Mouse (Mus musculus) mature B cell (primary cell): ENCODE measurements around the gene Ifnar2.
"Not testable (repeated sequence)": the region's sequence is repeated elsewhere in the genome, so short reads cannot be mapped to it uniquely, and the experiment has no call there.

Source experiments
- in situ Hi-C: fragments of 300-500 bp; cut with MboI; formaldehyde crosslinking; loops from 2 replicates; pipeline ENCODE4 v1.14.3; 2019

Ifnar2 gene

DNA sequence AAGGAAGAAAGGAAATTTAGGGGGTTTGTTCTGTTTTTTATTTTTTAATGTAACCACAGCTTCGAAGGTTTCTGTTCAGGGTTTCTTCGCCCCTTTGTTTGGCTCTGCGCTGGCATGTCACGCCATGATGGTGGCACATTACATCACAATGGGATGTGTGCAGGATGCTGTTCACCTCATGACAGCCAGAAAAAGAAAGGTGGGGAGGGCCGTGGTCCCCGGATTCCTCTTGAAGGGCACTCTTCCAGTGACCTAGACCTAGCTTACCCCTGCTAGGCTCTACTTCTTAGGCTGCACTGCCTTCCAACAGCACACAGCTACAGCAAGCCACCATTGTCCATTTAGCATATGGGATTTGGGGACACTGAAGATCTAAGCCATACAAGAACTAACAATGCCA, 53.2 kb downstream of the Ifnar2 start:
- in situ Hi-C loops: no loop called here

DNA sequence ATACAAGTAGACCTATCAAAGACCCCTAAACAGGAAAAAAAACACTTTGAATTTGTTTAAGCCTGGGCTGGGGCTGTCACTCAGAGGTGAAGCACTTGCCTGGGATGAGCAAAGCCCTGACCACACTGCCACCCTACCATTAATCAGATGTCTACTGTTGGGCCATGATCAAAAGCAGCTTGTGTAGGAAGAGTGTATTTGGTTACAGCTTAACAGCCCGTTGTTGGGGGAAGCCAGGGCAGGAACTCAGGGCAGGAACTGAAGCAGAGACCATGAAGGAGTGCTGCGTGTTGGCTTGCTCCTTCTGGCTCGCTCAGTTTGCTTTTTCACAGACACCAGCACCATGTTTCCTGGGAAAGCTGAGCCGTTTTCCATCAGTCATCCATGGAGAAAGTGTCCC, 54.0 kb downstream of the Ifnar2 start:
- in situ Hi-C loops: no loop called here

DNA sequence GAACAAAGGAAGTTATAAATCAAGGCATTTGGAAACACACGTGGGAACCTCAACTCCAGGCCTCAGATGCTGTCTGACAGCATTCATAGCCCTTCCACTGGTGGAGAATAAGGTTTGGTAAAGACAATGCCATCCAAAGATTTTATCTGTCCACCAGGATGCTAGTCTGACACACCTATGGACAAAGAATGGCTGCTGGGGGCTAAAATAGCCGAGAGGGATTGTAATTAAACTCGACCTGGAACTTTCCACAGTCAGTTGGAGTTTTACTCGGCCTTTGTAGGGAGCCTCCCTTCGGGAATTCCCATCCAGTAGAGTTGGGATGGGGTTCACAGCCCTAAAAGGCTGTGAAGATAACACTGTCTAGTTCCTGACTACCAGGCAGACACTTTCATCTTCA, 54.9 kb downstream of the Ifnar2 start:
- in situ Hi-C loops: no loop called here

DNA sequence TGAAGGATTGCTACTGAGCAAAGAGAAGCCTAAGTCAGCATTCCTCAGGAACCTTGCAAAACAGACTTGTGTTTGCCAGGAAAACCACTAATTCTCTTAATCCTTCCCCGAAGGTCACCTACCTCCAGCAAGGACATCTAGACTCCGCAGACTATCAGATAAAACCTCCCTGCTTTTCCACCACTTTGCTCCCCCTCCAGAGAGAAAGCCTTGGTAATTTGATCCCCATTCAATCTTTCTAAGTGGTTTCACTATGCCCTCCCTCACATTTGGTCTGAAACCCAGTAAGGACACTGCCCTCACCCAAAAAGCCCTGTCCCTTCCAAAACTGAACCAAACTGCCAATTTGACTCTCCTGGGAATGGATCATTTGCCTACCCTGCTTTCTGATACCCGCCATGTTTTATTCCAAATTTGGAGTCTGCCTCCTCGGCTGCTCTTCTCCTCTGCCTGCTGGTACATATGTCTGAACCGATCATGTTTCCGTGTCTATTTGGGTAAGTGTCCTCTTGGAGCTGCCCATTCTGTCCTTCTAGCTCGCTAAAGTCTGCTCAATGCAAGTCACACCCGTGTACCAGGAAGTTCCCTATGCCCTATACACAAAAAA, 55.8 kb downstream of the Ifnar2 start:
- in situ Hi-C loops: no loop called here

DNA sequence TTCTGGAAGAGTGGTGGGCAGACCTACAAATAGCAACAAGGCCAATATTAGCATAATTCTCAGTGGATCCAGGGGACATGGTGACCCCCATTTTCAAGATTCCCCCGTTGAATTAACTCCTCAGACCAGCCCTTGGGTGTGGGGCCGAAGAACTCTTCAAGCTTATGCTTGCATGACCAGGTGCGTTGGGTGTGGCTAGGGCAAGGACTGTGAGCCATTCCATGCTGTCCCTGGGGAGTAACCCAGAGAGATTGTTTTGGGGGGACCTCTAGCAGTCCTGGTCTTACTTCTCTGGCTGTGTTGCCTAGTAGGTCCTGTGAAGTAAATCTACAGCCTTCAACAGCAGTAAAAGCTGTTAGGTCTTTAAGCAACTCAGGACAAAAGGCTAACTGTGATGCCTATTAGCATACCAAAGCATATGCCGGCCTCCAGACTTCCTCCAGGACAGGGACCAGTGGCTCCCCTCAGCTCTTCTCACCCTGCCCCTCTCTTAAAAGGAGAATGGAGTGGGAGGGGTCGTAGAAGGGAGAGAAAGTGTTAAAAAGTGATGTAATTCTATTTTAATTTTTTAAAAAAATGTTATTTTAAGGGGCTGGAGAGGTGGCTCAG, 60.2 kb downstream of the Ifnar2 start:
- in situ Hi-C loops: no loop called here

DNA sequence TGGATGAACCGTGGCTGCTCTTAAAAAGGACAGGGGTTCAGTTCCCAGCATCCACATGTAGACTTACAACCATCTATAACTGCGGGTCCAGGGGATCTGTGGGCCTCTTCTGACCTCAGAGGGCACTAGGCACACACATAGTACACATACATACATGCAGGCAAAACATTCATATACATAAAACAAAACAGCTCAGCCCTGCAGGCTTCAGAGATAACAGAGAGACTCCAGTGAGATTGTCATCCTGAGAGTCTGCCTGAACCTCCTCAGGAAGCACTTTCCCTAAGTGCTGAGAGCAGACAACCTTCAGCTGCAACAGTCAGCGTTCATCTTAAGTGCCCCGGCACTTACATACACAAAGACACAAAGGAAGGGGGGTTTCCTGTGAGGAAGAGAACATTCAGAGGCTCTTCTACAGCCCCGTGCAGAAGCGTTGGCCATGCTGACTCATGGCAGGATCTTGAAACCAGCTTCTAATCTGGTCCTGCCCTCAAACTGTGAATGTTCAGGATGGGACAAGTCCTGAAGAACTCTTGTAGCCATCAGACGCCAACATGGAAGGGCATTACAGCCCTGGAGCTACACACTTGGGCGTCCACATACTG, 60.8 kb downstream of the Ifnar2 start:
- in situ Hi-C loops: no loop called here

DNA sequence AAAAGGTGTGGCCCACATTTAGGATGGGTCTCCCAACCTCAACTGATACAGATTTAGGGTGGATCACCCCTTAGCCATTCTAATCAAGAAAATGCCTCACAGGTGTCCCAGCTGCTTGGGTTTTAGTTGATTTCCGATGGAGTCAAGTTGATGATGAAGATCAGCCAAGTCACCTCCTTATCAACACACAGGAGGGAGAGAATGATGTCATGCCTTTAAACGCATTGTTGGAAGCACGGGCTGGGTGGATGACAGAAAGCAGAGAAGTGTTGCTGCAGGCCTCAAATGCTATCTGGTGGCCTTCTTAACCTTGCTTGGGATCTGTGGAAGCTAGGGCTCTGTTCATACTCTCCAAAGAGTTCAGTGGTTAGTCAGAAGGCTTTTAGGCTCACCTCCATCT, 61.5 kb downstream of the Ifnar2 start:
- in situ Hi-C loops: no loop called here

DNA sequence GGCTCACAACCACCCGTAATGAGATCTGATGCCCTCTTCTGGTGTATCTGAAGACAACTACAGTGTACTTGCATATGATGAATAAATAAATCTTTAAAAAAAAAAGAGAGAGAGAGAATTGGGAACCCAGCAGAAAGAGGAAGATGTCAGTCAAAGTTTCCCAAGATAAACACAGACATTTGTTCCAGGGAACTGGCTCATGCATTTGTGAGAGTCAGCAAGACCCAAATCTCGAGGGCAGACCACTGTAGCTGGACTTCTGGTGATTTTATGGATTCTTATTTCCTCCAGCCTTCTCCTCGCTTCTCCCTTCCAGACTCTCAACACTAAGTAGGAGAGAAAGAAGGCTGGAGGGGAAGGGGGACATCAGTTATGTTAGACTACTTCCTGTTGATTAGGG, 65.5 kb downstream of the Ifnar2 start:
- in situ Hi-C loops: no loop called here

DNA sequence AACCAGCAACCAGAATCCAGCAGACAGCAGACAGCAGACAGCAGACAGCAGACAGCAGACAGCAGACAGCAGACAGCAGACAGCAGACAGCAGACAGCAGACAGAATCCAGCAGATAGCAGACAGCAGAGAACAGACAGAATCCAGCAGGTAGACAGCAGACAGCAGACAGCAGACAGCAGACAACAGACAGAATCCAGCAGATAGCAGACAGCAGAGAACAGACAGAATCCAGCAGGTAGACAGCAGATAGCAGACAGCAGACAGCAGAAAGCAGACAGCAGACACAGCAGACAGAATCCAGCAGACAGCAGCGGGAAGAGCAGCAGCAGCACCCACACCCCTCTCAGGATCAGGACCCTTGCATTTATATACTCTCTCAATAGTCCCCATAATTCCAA, 66.0 kb downstream of the Ifnar2 start:
- in situ Hi-C loops: not testable (repeated sequence)

DNA sequence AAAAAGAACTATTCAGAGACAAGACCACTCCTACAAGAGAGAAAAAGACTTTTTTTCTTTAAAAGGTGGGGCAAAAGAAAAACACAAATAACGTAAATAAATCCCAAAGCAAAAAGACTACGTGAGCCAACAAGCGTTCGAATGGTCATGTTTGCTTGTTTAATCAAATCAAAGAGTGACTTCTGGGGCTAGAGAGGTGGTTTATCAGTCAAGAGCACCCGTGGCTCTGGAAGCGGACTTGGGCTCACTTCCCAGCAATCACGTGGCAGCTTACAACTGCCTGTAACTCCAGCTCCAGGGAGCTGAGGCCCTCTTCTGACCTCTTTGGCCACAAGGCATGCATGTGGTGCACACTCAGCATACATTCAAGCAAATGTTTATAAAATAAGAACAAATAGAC, 68.8 kb downstream of the Ifnar2 start:
- in situ Hi-C loops: no loop called here

DNA sequence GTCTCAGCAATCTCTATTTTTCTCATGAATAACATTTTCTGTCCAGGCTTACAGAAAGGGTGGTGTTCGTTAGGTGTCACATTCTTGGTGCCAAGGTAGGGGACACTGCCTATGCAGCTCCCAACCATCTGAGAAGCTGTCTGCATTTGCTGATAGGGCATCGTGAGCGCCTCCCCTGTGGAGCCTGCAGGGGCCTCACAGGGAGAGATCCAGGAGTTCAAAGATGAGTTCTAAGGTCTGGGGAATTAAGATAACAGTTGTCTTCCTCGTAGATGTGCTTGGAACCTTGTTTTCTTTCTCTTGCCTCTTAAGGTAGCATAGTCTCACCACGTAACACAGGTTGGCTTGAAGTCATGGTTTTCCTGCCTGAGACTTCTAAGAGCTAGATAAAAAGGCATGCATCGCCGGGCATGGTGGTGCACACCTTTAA, 69.2 kb downstream of the Ifnar2 start:
- in situ Hi-C loops: no loop called here

DNA sequence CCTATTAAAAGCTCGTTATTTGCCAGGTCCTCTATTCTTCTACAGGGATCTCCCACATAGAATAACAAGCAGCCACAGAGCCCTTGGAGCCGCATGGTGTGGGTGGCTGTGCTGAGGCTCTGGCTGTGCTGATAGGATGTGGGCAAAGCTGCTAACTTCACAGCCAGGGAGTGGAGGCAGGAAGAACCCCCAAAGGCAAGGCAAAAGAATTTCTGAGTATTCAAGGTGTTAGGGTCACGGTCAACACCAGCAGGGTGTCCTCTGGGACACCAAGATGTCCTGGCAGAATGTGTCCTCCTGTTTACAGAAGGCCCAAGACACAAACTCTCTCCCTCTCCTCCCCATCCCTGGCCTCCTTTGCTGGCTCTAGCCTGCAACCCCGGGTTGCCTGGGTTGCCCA, 69.9 kb downstream of the Ifnar2 start:
- in situ Hi-C loops: no loop called here

DNA sequence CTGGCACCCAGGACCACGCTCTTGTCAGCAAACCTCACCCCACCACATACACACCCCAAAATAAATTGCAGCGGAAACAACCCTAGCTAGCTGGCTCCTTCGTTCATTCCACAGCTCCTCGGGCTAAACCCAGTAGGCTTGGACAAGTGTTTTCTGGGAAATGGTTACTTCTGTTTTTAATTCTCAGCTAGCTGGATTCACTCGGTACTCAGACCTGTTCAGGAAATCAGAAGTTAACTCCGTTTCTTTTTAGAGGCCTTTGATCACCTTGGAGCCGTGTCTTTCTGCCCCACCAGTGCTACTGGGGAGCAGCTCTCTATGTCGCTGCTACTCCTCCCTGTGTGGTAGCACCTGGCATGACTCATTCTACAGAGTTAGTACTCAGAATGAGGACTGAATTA, 70.6 kb downstream of the Ifnar2 start:
- in situ Hi-C loops: no loop called here

DNA sequence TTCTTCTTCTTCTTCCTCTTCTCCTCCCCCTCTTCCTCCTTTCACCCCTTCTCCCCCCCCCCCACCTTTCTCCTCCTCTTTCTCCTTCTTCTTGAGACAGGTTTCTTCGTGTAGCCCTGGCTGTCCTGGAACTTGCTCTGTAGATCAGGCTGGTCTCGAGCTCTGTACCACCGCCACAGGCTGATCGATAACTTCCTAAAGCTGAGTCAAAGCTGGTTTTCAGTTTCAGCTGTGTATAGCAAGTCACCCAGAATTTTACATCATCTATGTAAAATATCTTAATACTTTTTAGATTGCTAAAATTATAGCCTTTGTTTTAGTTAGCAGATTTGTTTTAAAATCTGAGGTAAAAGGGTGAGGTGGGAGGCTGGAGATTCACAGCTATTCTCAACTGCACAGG, 72.3 kb downstream of the Ifnar2 start:
- in situ Hi-C loops: no loop called here

DNA sequence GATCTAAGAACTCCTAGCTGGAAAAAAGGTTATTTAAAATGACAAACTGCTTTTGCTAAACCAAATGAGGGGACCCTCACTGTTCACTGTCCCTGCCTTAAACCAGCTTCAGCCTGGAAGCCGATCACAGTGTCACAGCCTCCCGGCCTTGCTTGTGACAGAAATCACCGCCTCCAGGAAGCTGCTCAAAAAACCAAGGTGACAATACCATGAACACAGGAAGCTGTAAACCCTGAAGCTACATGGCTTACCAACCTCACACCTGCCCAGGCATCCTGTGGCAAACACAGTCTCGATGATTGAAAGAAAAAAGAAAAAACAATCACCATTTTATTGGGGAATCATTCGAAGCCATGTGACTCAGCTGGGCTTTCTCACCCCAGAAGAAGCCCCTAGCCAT, 73.0 kb downstream of the Ifnar2 start:
- in situ Hi-C loops: no loop called here

DNA sequence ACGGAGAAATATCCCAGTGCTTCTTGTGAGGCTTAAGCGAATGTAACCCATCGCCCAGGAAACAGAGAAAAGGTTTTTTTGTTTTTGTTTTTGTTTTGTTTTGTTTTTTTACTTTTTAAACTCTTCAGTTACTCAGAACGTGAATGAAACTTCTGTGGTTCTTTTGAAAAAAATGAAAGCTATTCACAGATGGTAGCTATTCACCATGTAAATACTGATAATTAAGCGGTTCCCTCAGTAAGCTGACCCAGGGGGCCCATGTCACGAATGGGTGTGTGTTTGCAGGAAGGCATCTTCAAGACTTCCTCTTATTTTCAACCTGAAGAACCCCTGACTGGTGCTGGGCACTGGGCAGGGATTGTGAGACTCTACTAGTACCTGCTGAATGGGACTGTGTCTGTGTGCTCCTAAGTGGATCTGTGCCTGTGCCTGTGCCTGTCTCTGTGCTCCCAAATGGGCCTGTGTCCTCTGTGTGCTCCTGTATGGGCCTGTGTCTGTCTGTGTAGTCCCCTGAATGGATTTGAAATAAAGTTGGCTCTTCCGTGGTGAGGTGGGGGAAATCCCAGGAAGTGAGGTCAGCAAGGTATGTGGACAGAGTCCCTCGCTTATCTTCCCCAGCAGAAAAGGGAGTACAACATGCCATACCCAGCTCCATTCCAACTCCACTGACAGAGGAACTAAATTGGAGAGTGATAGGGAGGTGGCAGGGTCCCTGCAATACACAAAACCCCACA, 74.4 kb downstream of the Ifnar2 start:
- in situ Hi-C loops: no loop called here

DNA sequence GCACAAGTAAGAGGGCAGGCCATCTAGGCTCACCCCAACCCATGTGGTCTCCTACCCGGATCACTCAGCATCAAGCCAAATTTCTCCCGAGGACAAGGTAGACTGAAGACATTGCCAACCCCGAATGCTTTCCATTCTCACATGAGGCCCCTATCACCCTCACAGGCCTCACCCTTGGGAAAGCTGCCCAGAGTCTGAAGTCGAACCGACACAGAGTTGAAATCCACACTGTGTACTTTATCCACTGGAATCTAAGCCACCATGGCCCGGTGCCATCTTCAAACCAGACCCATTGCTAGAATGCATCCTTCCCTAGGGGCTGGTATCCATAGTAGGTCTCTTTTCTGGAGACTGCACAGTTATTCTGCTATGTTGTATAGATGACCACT, 74.9 kb downstream of the Ifnar2 start:
- in situ Hi-C loops: no loop called here

DNA sequence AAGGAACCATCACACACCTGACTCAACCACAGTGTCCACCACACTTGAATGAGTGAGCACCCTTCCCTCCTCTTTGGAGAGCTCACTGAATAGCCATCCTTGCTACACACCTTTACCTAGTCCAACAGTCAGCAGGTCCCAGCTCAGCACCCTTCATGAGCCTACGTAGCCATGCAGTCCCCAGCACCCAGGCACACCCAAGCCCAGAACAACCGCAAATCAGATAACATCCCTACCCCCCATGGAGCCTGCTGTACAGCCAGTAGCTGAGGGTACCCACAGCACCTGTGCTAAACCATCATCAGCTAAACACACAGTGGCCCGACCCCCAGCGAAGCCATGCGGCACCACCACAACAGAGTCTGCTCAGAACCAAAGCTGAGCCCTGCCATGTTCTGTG, 75.5 kb downstream of the Ifnar2 start:
- in situ Hi-C loops: no loop called here

DNA sequence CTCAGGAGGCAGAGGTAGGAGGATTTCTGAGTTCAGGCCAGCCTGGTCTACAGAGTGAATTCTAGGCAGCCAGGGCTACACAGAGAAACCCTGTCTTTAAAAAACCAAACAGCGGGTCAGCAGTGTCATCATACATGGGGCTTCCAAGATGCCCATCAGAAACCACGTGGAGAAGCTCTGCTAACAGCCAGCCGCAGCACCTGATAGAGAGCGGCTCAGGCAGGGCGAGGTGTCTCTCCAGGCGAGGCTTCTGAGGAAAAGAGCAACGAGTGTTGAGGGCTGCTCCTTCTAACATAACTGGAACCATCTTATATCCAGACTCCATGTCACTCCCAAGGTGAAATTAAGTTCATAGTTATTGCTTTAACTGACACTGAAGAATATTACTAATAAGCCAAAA, 76.3 kb downstream of the Ifnar2 start:
- in situ Hi-C loops: no loop called here

DNA sequence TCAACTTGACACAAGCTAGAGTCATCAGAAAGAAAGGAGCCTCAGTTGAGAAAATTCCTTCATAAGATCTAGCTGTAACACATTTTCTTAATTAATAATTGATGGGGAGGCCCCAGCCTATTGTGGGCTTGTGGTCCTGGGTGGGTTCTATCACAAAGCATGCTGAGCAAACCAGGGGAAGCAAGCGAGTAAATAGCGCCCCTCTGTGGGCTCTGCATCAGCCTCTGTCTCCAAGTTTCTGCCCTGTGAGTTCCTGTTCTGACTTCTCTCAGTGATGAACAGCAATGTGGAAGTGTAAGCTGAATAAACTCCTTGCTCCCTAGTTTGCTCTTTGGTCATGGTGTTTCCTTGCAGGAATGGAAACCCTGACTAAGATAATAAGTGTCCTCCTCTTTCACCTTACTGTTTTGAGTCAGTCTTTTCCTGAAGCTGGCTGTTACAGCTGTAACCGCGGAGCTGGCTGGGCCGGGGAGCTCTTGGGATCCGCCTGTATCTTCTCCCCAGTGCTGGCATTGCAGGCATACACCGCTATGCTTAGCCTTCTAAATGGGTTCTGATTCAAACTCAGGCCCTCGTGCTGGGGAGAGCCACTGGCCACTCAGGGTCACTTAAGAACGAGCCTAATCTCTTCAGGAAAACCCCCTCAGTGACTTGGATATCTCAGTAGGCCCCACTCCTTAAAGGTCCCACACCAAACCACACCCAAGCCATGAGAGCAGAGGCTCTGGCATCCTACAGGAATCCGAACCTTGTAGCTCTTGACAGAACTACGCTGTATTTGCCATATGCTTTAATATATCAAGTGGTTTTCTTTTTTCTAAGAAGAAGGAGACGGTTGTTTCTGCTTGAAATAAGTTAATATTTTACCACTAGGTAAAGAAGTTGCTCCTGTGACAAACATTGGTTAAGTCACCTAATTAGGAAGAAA, 77.8 kb downstream of the Ifnar2 start:
- in situ Hi-C loops: no loop called here

DNA sequence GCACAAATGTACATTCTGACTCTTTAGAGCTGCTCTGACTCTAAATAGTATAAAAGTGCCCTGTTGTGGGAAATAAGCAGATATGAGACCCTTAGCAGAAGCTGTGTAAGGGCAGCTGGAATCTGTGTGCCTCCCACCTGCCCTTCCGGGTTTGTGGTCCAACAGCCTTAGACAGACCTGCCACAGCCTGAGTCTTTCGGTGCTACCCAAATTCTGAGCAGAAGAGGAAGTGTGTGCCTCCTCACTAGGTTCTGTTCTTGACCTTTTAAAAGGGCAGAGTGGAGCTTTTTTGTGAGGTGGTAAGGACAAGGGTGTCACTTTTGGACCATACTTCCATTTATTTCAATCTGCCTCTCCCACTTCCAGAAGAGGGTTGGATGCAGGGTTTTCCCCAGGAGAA, 79.4 kb downstream of the Ifnar2 start:
- in situ Hi-C loops: no loop called here

DNA sequence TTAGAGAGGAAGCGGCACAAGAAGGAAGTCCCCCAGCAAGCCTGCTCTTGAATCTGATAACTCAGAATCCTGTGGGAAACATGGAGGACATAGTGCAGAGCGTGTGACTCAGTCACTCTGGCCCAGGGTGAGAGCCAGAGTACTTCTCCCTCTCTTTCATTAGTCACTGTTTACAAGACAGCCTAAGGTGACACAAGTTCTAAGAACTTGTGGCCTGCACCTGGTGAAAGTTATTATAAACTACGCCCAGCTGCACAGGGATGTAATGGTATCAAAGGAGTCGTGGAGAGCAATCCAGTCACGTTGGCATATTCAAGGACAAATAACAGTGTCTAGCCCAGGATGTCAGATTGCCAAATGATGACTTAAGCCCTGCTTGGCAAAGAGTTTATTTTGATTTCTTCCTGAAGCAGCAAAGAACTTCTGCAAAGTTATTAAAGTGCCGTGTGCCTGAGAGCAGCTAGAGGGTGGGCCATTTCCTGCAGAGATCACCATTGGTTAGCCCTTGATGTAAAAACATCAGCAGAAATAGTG, 79.8 kb downstream of the Ifnar2 start:
- in situ Hi-C loops: no loop called here
